Mouse (Mus musculus): Measurements from ENCODE around the gene Pde4c.

Pde4c gene

GRCm38 (mm10) chr8:70721601-70722000, 1.9 kb upstream of the Pde4c start:
- DNase-seq: no peak

DNA sequence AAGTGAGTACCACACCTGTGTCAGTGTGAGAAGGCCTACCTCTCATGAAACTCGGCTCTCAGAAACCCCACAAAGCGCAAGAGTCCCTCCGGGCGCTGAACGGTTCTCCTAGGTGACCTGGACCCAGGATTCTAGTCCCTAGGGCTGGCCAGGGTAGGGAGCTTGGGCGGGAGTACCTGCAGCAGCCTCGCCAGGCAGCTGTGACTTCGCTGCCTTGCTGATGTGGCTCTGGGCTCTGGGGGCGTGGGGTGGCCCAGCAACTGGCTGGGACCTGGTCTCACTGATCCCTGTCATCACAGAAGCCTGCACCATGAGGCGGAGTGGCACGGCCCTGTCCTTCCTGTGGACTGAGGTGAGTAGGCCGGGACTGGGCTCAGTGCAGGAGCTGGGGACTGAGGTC, 696 bp downstream of the Pde4c start:
- DNase-seq: no peak

GRCm38 (mm10) chr8:70725792-70726447, 2.4 kb downstream of the Pde4c start:
- DNase-seq: no peak

GRCm38 (mm10) chr8:70726721-70727120, 3.2 kb downstream of the Pde4c start:
- DNase-seq: no peak

DNA sequence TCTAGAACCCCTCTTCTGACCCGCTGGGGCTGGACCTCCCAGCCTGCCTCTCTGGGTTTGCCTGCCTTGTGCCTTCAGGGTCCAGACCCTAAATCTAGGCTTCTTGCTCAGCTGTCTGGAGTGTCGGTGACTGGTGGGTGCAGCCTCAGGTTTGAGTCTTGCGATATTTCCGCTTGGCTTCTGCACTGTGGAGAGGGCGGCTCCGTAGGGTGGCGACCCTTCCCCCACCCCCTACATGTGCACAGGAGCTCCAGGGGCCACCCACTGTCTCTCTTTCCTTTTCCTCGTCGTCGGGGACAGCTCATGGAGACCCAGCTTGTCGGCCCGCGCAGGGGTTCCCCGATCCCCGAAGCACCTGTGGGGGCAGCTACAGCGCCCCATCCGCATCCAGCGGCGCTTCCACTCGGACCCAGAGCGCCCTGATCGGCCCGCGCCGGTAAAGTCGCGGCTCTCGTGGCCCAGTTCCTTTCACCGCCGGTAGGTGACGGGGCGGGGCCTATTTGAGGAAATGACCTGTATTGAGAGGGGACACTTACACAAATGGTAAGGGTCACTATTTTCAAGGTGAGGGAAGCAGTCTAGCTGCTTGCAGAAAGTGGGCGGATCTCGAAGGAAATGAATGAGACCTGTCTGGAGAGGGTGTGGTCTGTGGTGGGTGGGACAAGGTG, 6.4 kb downstream of the Pde4c start:
- no peak for DNase-seq

GRCm38 (mm10) chr8:70730956-70731355, 7.4 kb downstream of the Pde4c start:
- DNase-seq: no peak

GRCm38 (mm10) chr8:70737705-70738104, 14.2 kb downstream of the Pde4c start:
- no peak for DNase-seq

DNA sequence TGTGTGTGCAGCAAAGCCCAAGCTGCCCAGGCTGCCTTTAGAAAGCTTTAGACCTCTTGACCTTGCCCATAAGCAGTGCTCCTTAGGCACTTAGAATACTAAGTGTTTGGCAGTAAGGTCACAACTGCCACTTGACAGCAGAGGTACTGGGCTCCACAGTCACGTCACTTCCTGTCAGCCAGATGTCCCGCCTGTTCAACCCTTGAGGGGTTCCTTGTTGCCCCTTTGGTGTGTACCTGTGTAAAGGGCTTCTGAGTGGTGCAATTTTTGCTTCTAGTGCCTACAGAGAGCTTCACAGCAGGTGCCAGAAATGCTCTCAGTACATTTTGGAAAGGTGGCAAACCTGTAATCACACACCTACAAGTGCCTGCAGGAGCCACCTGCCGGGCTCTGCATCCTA, 14.7 kb downstream of the Pde4c start:
- DNase-seq: no peak

- no peak for DNase-seq
Measured at GRCm38 (mm10) chr8:70741661-70742060, 18.1 kb downstream of the Pde4c start.

DNA sequence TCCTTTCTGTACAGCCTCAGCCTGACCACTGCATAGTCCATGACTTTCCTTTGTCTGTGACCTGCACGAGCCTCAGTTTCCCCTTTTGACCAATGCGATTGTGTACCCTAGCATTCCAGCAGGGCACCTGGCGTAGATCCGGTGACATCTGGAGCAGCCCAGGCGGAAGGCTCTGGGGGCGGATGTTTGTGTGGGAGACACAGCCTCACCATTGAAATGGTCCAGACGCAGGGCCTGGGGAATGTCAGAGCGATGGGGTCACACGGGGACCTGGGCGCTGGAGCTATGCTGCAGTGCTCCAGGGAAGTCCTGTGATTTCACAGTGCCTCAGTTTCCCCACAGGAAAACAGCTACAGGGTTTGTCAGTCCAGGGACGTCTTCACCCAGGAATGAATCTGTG, 18.7 kb downstream of the Pde4c start:
- no peak for DNase-seq

DNA sequence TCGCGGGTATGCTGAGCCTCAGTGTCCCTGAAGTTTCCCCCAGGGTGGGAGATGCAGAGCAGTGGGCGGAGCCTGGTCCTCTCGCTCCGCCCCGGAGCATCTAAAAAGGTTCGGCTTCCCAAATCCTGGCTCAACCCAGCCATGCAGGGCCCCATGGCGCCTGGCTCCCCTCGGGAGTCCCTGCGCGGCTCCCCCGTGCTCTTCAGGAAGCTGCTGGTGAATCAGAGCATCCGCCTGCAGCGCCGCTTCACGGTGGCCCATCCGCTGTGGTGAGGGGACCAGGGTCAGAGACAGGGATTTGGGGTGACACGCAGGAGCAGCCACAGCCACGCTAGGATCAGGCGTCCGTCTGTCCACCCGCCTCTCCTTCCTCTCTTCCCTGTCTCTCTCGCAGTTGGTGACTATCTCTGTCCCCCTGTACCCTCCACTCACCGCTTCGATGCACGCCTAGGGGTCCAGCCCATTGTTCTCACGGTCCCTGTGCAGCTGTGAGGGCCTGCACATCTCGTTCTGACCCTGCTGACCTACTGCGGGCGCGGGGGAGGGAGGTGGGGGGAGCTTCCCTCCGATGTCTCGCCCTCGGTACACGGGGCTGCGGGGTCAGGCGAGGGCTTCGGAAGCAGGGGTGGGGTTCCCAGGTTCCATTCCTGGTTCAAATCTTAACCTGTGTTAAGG, 19.6 kb downstream of the Pde4c start:
- no peak for DNase-seq

GRCm38 (mm10) chr8:70743656-70744590, 20.4 kb downstream of the Pde4c start:
- DNase-seq: no peak

- no peak for DNase-seq
Measured at GRCm38 (mm10) chr8:70744806-70745205, 21.3 kb downstream of the Pde4c start.

DNA sequence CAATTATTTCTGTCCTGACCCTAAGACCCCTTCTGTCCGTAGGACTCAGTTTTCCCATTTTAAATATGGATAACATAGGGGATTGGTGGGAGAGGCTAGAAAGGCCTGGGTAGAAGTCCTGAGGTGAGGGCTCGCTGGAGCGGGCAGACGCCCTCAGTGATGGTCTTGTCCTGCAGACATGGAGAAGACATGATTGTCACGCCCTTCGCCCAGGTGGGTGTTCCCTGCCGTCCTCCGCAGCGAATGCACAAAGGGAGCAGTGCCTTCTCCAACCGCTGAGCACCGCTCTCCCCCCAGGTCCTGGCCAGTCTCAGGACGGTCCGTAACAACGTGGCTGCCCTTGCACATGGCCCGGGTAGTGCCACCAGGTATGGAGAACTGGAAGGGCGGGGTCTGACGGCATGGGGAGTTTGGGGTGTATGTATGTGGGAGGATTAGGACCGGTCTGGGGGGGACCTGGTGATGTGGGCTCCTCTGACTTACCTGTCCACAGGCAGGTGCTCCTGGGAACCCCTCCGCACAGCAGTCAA, 22.2 kb downstream of the Pde4c start:
- no peak for DNase-seq

DNA sequence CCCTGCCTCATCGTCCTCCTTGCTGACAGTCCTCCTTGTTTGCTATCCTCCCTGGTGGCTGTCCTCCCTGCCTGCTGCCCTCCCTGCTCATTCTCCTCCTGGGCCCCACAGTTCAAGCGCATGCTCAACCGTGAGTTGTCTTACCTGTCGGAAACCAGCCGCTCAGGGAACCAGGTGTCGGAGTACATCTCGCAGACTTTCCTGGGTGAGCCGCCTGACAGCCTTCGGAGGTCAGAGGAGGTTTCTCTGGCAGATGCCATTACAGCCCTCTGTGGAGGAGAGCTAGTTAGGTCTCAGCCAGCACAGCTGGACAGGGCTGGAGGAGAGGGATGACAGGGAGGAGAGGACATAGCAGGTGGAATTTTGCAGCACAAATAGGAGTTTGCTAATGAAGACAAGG, 23.2 kb downstream of the Pde4c start:
- no peak for DNase-seq

GRCm38 (mm10) chr8:70747211-70747890, 23.8 kb downstream of the Pde4c start:
- DNase-seq: no peak

- DNase-seq: no peak
Measured at GRCm38 (mm10) chr8:70748246-70749096, 25.0 kb downstream of the Pde4c start.

DNA sequence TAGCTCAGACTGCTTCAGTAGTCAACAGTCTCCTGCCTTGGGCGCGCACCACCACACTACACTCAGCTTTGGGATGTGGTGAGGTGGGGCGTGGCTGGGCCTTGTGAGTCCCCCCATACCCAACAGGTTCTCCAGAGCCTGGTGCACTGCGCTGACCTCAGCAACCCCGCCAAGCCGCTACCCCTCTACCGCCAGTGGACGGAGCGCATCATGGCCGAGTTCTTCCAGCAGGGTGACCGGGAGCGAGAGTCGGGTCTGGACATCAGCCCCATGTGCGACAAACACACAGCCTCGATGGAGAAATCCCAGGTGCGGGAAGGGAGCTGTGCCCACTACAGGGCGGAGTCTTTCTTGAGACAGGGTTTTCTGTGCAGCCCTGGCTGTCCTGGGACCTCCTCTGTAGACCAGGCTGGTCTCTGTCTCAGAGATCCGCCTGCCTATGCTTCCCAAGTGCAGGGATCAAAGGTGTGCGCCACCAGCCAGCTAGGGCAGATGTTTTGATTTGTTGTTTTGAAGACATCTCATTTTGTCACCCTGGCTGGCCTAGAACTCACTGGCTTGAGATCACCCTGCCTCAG, 25.7 kb downstream of the Pde4c start:
- no peak for DNase-seq

DNA sequence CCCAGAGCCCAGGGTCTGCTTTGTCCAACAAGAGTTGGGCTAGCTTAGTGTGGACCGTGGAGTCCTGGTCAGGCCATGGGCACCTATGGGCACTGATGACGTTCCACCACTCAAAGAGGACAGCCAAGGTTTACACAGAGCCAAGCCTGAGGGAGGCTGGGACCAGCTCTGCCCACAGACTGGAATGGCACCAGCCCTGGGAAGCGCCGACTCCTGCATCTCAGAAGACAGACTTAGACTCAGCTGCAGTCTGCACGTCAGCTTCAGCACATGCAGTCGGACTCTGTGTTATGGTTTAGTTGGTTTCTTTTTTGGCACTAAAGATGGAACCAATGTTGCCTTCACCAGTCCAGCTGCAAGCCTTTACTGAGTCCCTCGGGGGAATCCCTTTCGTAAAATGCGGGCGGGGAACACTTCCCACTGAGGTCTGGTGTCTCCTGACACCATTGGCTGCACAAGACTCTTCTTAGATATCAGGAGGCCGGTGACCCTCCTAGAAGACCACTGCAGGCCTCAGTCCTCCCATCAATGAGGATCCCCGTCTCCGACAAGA, 26.7 kb downstream of the Pde4c start:
- no peak for DNase-seq

- DNase-seq: peak in 1 of 2 experiments; percentile 43
Measured at GRCm38 (mm10) chr8:70752000-70752764, 28.7 kb downstream of the Pde4c start.
